Mouse (Mus musculus) lung, postnatal 14 days (tissue): ENCODE results near the gene Fgf11.
A peak's percentile ranks its signal among the peaks of the same experiment; 100 is the strongest.

ENCODE experiments used
- DNase-seq: peaks from one replicate; pipeline ENCODE4 v3.0.0; 2021

Fgf11 gene

DNA sequence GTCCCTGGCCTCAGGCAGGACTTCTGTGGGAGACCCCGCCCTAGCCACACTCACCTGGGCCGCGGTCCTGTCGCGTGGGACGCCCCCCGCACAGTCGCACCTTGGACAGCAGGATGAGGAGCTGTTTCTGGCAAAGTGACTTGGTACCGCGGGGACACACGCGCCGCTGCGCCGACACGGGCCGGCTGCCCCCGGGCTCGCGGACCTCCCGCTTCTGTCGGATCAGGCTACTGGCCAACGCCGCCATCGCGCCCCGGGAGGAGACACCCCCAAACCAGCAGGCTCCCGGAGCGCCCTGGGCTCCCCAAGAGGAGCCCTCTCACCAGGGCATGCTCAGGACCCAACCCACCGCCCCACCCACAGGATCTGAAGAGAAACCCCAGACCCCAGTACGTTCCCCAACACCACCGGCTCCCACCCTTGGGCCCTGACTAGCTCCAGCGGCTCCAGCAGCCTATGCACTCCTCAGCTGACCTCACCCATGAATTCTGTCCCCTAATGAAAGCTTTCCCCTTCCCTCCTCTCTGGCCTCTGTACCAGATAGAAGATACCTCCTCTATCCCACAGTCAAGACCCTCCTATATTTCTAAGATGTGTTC is at the start of gene Fgf11:
Fgf11 (minus strand) TSS at position 479 of the 599 bp plus-strand sequence.
- no peak for DNase-seq

DNA sequence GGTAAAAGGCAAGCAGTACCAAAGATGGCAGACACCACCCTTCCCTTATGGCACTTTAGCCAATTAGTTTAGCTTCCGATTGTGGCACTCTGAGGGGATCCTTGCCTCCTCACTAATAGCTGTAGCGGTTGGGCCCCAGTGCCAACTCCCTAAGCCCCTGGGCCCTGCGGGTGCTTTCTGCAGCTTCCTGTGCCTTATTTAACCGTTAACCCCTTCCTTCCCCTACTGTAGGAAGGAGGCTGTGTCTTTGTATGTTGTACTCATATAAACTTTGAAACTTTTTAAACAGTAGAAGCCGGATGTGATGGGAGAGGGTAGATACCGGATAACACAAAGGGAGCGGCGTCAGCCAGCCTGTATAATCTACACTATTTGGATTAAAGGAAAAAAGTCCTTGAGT is 49.1 kb upstream of the Fgf11 start:
- DNase-seq, result no peak

DNA sequence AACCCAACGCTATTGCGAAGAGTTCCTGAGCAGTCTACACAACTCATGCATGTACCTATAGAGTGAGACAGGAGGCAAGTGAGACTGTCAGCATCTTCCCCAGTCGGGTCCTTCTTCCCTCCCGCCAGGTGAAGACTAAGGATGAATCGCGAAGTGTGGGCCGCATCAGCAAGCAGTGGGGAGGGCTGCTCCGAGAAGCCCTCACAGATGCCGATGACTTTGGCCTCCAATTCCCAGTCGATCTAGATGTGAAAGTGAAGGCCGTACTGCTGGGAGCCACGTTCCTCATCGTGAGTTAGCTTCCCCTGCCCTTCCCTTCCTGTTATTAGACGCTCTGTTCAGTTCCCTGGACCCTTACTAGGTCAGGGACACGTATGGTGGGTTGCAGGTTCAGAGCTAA is 48.2 kb upstream of the Fgf11 start:
- DNase-seq, result no peak

DNA sequence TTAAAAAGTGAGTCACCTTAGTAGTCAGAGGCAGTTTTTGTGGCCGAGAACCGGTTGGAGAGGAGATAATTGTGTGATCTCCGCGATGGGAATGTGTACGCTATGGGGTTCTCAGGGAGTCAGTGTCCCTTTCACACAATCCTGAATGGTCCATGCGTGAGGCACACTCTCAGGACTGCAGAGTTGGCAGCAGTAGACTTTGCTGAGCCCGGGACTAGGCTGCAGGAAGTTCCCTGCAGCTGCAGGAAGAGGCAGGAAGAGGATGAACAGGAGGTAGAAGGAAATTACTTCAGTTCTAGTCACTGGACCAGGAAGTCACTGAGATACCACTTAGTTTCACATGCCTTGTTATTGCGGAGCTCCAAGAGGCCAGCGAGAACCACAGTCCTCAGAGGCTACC is 47.5 kb upstream of the Fgf11 start:
- no peak for DNase-seq

DNA sequence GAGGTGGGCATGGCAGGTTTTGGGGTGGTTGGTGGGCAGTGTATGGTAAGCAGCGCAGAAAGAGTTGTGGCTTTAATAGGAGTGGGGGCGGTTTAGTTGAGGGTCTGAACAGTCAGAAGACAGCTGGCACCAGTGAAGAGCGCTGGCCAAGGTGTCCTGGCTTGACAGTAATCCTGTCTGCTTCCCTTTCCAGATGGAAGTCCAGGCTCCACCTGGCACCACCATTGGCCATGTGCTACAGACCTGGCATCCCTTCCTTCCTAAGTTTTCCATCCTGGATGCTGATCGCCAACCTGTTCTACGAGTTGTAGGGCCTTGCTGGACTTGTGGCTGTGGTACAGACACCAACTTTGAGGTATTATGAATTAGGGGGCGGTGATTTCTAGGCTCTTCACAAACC is 46.4 kb upstream of the Fgf11 start:
- no peak for DNase-seq

DNA sequence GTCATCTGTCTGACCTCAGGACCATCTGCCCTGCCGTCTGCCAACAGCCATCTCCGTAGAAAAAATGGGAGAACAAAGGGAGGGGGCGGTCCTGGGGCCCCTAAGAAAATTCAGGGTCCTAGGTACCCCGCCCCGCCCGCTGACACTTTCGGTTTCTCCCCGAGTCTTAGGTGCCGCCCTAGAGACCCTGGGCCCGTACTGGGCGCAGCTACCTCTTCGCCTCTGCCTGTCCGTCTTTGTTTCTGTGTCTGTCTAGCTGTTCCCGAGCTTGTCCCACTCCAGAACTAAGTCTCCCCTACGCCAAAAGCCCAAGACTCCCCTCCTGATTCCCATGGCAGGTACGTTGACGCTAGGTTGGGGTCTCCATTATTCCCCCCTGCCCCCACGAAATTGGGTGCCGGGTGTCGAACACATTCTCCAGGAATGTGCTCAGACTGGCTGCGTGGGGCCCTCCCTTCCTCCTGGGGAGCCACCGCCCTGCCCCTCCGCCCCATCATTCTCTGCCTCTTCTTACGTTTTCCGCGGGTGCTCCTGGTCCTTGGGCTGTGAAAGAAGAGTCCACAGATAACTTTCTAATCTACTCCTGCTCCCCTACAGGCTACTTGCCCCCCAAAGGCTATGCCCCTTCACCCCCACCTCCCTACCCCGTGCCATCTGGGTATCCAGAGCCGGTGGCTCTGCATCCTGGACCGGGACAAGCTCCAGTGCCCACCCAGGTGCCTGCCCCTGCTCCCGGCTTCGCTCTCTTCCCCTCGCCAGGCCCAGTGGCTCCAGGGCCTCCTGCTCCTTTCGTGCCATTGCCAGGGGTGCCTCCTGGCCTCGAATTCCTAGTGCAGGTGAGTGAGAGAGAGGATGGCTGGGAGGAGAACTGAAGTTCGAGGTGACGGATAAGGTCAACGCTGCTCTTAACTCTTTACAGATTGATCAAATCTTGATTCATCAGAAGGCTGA is 45.4 kb upstream of the Fgf11 start:
- peak; percentile 39 for DNase-seq

DNA sequence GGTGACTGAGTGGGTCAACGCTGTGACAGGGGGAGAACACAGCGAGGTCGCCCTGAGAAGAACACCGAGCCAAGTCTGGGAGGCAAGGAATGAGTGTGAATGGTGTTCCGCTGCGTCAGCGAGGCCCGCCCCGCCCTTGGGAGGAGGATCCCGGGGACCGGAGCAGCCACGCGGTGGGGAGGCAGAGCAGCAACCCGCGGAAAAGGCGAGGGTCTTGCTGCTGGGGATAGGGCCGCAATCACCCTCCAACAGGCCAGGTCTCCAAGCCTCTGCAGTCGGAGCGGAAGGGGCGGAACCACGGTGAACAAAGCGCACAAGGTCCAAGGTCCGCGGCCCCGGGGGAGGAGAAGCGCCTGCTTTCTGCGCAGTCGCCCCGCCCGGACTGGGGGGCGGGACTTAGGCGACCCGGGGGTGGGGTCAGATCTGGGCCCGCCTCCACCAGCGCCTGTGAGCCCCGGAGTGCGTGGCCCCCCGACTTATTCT is 44.6 kb upstream of the Fgf11 start, which contains the start of gene Plscr3:
Plscr3 (plus strand) TSS at position 179 of the 483 bp plus-strand sequence.
- peak; percentile 92 for DNase-seq

DNA sequence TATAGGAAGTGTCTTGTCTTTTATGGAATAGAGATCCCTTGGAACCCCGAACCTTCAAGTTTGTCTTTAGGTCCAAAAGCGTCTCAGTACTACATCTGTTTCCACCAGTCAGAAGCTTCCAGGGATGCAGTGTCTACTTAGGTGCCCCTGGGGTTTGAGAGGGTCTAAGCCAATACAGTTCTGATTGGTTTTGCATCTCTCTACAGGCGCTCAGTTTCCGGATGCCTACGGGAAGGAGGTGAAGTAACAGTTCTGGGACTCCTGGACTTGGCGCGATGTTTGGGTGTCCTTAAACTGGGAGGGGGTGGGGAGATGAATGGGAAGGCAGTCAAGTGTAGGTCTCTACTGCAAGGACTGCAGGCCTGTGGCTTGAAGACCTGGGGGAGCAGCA is 37.1 kb upstream of the Fgf11 start:
- no peak for DNase-seq

DNA sequence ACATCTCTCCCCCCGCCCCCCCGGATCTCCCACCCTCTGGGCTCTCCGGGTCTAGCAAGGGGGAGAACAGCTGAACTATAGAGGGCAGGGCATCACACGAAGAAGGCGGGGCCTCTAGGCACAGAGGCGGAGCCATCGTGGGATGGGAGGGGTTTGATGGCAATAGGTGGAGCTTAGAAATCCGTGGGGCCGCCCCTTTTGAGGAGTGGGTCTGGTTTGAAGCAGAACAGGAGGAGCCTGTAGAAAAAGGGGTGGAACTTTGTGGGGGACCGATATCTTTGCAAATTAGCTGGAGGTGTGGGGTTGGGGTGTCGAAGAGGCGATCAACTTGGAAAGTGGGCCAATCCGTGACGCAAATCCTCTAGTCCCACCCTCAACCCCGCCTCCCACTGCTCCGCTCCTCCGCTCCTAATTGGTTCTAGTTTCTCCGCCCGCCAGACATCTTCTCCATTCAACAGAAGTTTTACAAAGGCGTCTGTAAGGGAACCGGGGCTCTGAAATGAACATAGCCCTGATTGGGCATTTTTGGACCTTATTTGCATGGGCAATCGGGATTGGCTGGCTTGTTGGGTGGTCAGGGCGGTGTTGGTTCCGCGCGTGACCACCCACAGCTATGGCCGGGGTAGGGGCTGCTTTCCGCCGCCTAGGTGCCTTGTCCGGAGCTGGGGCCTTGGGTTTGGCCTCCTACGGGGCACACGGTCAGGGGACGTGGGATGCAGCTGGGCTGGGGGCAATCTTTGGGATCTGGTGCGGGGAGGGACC is 36.5 kb upstream of the Fgf11 start, which contains the start of gene Tmem256:
Tmem256 (plus strand) TSS at position 563 of the 762 bp plus-strand sequence.
- peak; percentile 94 for DNase-seq

DNA sequence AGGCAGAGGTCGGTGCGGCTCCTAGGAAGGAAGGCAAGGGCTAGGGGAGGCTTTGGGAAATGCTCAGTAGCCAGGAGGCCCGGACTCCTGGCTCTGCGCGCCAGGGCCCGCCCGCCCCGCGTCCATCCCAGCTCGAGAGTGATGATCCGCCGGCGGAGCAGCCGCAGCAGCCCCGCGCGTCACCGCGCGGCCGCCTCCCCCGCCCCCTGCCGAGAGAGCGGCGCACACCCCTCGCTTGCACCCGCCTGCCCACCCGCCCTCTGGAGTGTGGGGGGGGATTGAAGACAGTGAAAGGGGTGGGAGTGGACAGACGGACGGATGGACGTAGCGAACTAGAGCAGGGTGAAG is 35.9 kb upstream of the Fgf11 start, which contains the start of gene Nlgn2:
Nlgn2 (minus strand) TSS at position 181 of the 348 bp plus-strand sequence.
- DNase-seq, result no peak

DNA sequence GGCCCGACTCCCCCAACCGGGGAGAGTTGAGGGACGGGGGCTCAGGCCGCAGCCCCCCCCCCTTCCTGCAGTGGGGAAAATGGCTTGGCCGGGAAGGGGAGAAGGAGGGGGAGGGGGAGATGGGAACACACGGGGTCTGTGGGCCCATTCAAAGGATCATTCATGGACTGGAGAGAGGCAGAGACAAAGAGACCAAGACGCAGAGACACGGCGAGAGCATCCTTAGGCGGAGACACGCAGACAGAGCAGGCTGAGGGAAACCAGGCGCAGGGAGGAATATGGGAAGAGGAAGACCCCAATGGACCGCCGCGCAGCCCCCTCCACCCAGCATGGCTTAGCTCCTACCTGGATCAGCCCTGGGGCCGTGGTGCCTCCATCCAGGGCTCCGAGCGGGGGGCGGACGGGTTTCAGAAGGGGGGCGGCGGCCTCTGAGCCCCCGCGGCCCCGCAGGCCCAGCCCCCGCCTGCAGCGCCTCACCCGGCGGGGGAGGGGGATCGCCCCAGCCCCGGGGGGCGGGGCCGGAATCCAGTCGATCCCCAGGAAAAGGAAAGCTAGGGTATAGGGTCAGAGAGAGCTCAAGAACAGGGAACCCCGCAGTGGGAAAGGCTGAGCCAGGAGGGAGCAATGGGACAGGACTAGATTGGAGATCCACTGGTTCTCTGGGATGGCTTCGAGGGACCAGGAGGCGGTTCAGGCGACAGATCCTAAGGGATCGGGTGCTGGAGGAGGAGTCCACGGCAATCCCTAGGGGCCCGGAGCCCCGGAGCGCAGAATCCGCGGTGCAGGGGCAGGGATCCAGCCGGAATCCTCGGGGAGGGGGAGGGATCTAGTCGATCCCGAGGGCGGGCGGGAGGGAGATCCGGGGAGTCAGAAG is 35.3 kb upstream of the Fgf11 start:
- no peak for DNase-seq

DNA sequence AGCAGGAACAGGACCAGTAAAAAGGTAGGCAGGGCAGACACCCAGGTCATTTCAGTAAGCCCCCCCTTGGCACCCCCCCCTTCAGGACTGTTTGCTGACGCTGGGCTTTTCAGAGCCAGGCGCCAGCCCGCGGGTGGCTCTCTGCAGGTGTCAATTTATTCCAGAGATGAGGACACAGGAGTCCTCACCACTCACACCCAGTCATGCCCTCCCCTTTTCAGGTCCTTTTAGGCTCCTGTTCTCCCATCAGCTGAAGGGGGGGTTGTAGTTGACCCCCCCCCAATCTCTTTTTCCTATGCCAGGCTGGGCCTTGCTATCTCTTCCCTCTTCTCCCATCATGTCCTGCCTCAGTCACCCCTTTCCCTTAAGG is 34.3 kb upstream of the Fgf11 start:
- no peak for DNase-seq

DNA sequence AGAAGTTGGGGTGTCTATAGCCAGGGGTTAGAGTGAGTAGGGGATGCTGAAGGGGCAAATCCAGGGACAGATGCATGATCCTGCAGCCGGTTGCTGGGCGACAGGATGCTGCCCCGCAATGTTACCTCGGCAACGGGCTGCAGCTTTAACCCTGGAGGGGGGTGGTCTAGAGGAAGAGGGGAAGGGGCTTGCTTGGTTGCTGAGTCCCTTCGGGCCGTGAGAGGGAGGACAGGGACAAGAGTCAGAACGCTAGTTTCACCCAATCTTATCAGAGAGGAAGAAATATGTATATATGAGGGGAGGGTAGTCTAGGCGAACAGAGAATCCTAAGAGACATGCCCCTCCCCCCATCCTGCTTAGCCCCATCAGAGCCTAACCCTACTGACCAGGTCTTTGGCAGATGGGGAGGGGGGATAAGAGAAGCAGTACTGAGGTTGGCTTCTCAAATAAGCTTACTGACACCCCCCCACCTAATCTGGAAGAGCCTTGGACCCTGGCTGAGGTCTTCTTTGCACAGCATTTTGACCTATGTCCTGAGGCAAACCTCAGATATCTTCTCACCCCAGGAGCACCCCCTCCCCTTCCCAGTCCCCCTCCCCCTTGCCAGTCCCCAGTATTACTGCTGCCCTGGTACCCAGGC is 33.8 kb upstream of the Fgf11 start:
- DNase-seq, result no peak

DNA sequence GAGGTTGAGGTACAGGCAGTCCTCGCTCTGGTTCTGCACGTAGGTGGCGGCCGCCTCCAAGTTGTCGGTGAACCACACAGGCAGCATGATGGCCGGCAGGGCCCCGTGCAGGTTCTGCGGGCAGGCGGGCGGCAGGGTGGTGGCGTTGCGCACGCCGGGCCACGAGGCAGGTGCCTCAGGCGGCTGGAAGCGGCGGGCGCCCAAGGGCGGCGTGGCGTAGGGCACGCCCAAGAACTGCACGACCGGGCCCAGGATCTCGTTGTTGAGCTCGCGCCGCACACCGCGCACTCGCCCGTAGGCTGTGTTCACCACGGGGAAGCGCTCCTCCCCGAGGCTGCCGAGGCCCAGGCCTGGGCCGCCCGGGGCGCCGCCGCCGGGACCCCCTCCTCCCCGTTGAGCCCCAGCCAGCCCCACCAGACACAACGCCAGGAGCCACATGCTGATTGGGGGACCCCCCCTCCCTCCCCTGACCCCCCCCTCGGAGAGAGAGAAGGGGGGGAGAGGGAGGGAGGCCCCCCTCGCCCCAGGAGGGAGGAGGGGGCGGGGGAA is 32.4 kb upstream of the Fgf11 start:
- DNase-seq, result no peak

DNA sequence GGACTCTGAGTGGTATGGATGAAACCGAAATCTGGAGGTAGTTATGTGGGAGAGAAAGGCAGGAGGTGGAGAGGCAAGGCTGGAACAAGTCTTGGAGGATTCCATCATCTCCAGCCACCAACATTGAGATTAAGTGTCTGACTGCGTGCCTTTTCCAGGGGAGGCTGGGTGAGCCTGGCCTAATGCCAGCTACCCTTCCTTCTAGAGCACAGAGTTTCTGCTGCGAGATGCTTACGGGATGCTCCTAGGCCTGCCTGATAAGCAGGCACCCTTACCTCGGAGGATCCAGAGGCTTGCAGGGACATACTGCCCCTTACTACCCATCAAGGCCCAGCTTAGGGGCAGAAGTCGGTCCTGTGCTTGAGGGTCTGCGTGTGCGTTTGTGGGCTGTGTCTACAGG is 31.9 kb upstream of the Fgf11 start:
- DNase-seq, result no peak

DNA sequence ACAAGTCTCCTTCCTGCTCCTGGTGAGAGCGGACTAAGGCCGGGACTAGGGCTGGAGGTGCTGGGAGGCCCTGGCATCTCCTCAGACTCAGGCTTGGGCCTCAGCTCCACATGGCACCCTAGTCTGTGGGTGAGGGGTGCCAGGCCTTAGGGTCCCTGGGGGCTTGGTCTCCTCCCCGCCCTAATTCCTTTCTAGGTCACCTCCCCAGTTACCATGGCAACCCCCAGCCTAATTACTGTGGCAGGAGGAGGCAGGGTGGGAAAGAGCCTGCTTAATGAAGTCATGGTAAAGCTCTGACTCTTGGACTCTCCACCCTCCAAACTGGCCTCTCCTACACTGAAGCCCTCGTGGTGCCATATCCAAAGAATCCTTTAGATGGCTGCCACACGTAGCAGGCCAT is 27.2 kb upstream of the Fgf11 start:
- DNase-seq, result no peak

DNA sequence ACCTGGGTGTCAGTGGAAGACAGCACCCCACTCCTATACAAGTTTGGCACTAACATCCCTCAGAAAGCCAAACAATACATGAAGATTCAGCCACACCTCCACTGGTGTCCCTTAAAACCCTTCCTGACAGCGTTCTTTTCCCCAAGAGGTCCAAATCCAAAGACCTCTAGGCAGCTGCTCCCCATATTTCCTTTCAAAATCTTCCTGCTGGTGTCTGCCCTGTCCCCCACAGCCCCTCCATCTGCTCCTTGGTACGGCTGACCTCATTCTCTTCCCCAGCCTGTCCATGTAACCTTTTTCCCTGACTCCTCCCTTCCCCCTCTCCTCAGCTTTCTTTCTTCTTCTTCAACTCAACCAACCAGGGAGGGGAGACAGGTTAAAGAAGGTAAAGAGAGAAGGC is 21.8 kb upstream of the Fgf11 start:
- no peak for DNase-seq

DNA sequence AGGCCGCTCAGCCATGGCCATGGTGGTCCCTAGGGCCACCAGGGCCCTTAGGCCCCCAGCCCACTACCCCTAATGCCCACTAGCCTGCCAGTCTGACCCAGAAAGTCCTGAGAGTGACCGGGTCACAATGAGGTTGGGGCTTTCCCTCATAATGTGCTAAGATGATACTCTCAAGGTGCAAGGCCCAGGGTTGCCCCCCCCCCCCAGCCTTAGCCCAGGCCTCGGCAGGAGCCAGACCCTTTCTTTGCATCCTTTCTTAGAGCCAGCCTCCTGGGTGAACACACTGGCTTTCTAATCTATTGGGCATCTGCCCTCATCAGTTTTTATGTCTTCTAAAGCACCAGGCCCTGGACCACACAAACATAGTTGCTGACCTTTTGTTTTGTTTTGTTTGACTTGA is 20.4 kb upstream of the Fgf11 start, which contains the start of gene Spem1:
Spem1 (minus strand) TSS at position 101 of the 400 bp plus-strand sequence.
- DNase-seq, result no peak

DNA sequence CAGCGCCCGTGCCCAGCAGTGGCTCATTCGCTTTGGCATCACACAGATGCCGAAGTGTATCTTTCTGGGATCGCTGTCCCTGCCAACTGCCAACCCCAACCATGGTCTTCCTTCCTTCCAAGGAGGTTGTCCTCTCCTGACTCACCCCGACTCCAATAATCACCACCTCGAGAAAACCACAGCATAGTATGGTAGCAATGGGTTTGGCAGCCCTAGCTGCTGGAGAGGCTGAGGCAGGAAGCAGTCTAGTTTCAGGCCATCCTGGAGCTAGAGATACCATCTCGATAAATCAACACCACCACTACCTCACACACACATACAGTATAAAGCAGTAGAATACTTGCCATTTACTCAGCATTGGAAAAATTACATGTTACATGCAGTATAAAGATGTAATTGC is 17.2 kb upstream of the Fgf11 start:
- no peak for DNase-seq

DNA sequence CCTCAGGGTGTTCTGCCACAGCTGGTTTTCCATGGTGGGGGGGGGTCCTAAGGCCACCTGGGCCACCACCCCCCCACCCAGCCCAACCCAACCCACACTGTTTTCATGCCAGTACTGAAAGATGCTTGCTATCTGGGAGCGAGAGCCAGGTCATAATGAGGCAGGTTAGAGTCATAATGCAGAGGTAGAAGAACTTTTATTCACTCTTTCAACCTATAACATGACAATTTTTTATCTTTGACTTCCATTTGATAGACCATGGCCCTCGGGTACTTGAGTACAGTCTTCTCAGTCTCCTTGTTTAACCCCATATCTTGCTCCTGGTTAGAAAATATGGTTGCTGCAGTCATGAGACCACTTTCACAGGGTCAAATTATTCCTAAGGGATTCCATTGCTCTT is 16.7 kb upstream of the Fgf11 start, which contains the start of gene Spem2:
Spem2 (minus strand) TSS at position 101 of the 400 bp plus-strand sequence.
- no peak for DNase-seq

DNA sequence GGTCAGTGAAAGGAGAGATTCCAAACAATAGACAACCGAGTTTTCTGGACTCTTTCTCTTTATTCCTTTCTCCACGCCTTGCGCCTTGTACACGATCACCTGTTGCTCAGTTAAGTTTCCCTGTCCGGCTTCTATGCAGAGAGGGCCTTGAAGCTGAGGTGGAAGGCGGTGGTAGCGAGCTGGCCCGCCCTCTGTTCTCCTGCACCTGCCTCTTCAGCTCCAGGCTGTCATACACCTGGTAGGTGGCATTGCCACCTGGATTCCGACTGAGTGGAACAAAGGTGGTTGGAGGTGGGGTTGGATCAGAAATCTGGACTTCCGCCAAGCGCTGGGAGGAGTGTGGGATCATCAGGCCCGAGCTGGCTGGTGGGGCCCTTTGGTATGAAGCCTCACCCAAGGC is 14.9 kb upstream of the Fgf11 start:
- no peak for DNase-seq
